9 mouse cellular contexts compared by ENCODE assay signal in the genomic region with DNA sequence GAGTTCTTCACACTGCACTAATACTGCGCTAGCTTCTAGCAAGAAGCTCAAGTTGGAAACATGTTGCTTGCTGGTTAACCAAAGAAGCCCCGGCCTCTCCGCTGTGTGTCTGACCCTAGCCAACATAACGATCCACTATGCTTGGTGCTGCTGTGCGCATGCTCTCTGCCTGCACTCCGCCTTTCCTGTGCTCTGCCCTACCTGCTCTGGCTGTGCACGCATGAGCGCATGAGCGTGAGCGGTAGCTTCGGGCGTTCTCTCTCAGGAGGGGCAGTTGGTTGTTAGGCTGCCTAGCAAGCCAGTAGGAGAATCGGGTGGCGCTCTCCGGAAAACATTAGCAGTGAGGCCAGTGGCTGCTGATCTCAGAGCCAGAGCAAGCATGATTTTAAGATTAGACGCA. TPM values are rescaled to one million over a fixed set of nuclear protein-coding genes. Genes with fewer than 3 reads are reported as not detected.
DNase-seq lines count a peak whose midpoint lies in the region; ATAC-seq lines count a peak whose summit lies in the region.
"Had no signal": no experiment of that assay in that cellular context is flagged by ENCODE, and none has a peak within 500 bp of the region (broad histone marks: within the 10 kb centered on the region; RNA-seq: fewer than 3 reads in every experiment).

No protein-coding gene starts in this region.

- no peak overlapping the region for H3K4me3 ChIP-seq in forebrain, embryonic 11.5 days (ENCODE audit: low read depth, low read length)
- H3K4me3 ChIP-seq in forebrain, embryonic 10.5 days: no peak overlapping the region

- H3K36me3 ChIP-seq in forebrain, embryonic 11.5 days (ENCODE audit: control insufficient read depth, insufficient read depth, low read length): no peaks in the 10 kb centered on the region
- no peaks in the 10 kb centered on the region for H3K36me3 ChIP-seq in forebrain, embryonic 10.5 days (replicated peaks)

- no peak overlapping the region for H3K9ac ChIP-seq in forebrain, embryonic 11.5 days (ENCODE audit: low read length)

- no peaks in the 10 kb centered on the region for H3K27me3 ChIP-seq in forebrain, embryonic 11.5 days (ENCODE audit: control insufficient read depth, insufficient read depth, low read length)
- H3K27me3 ChIP-seq in forebrain, embryonic 10.5 days (ENCODE audit: poor library complexity, severe bottlenecking): no peaks in the 10 kb centered on the region

- ATAC-seq in forebrain, embryonic 11.5 days (replicated peaks; ENCODE audit: low FRiP score): no peak

- WGBS in forebrain, embryonic 11.5 days: 77% methylated on average over 16 of the region's 16 CpGs
- 76% methylated on average over 16 of the region's 16 CpGs for WGBS in forebrain, embryonic 10.5 days

- H3K9me3 ChIP-seq in forebrain, embryonic 11.5 days (ENCODE audit: control insufficient read depth, low read length): no peaks in the 10 kb centered on the region
- no peaks in the 10 kb centered on the region for H3K9me3 ChIP-seq in forebrain, embryonic 10.5 days

- no peak overlapping the region for H3K27ac ChIP-seq in forebrain, embryonic 11.5 days (ENCODE audit: low read depth, low read length)
- H3K27ac ChIP-seq in forebrain, embryonic 10.5 days: no peak overlapping the region

- peak; percentile 57 for DNase-seq in forebrain, embryonic 11.5 days (ENCODE audit: low spot score)
- DNase-seq in forebrain, embryonic 10.5 days (ENCODE audit: extremely low spot score, low spot score): no peak
- peak; percentile 16 for DNase-seq in ovary, postnatal 36 days (ENCODE audit: low spot score)
- DNase-seq in ovary, postnatal 10 days (ENCODE audit: low spot score): no peak
- peak; percentile 75 for DNase-seq in kidney, postnatal 10 days
- peak; percentile 37 for DNase-seq in testis, postnatal 10 days (ENCODE audit: low spot score)
- DNase-seq in right cerebral cortex, postnatal 4 days: no peak
- no peak for DNase-seq in left cerebral cortex, postnatal 4 days
- DNase-seq: cerebellum, adult 8-10 months had no signal

- no peak overlapping the region for H3K4me2 ChIP-seq in forebrain, embryonic 11.5 days (ENCODE audit: low read depth, low read length, severe bottlenecking)

- intact Hi-C loops in left cerebral cortex, postnatal 4 days (cut with DNase I): loop anchor here (10.0 kb wide), 2 partner anchors 205 to 445 kb away; no protein-coding TSS in a partner anchor

- H3K4me1 ChIP-seq in forebrain, embryonic 11.5 days (replicated peaks; ENCODE audit: control insufficient read depth, insufficient read depth, low read length): no peaks in the 10 kb centered on the region
- peaks cover 8% of the 10 kb centered on the region for H3K4me1 ChIP-seq in forebrain, embryonic 10.5 days

RNA-seq across cellular contexts. Expression of gene Yeats4, which starts 5.5 kb away (rescaled TPM):
- 153 and 165 TPM in 2 replicates for polyA plus RNA-seq in forebrain, embryonic 11.5 days (2014; fragmentation: Nextera tagmentation; extraction: Ambion mirVana)
- 122 and 123 TPM in 2 replicates for polyA plus RNA-seq in forebrain, embryonic 10.5 days (2016; fragmentation: Nextera tagmentation; extraction: Ambion mirVana)
- total RNA-seq in left cerebral cortex, postnatal 4 days (2021): 10 to 100 TPM; 74.0 to 74.6 TPM

RNA-seq across cellular contexts. Expression of gene 9530003J23Rik, which starts 8.7 kb away (rescaled TPM):
- polyA plus RNA-seq in forebrain, embryonic 11.5 days (2014; fragmentation: Nextera tagmentation; extraction: Ambion mirVana): not detected in 2 replicates
- not detected in 2 replicates for polyA plus RNA-seq in forebrain, embryonic 10.5 days (2016; fragmentation: Nextera tagmentation; extraction: Ambion mirVana)
- total RNA-seq in left cerebral cortex, postnatal 4 days (2021): not detected

RNA-seq across cellular contexts. Expression of gene Lyz2, which starts 52.3 kb away (rescaled TPM):
- polyA plus RNA-seq in forebrain, embryonic 11.5 days (2014; fragmentation: Nextera tagmentation; extraction: Ambion mirVana): 10.8 and 11.1 TPM in 2 replicates
- 8.4 and 10.0 TPM in 2 replicates for polyA plus RNA-seq in forebrain, embryonic 10.5 days (2016; fragmentation: Nextera tagmentation; extraction: Ambion mirVana)
- total RNA-seq in left cerebral cortex, postnatal 4 days (2021): 10 to 100 TPM in 1 of 2 experiments, 1 to 10 TPM in 1; 8.6 to 11.3 TPM

Comparison
In these comparisons a context has a peak if more than half of its experiments do, and no peak if none do; other contexts are left out.
1. DNase-seq: peak in forebrain, embryonic 11.5 days (single experiment), ovary, postnatal 36 days (single experiment), kidney, postnatal 10 days (single experiment) and testis, postnatal 10 days (single experiment); none in forebrain, embryonic 10.5 days (single experiment), ovary, postnatal 10 days (single experiment), right cerebral cortex, postnatal 4 days (single experiment) and left cerebral cortex, postnatal 4 days (single experiment).